Comparison of ENCODE assay signal across 14 mouse cellular contexts in the genomic region with DNA sequence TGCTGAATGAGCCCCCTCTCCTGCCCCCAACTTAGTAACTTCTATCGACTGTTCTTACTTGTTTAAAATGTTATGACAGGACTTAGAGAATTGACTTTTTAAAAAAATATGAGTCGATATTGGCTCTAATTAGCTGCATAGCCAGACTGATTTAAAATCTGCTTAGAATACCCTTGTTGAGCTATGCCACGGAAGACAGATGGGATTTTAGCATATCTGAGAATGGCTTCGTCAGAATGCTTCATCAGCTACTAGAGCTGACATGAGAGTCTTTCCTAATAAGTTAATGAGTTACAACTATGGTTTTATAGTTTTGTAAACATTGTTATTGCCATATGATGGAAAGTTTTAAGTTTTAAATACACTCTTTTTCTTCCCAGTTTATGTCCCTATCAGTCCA.
"Had no signal": no experiment of that assay in that cellular context is flagged by ENCODE, and none has a peak within 500 bp of the region (broad histone marks: within the 10 kb centered on the region; RNA-seq: fewer than 3 reads in every experiment).

No protein-coding gene starts in this region.

- DNase-seq: kidney, postnatal 4 days; lung, embryonic 14.5 days; lung, postnatal 10 days; lung, postnatal 4 days; midbrain, embryonic 14.5 days; right cerebral cortex, adult 18-20 months; right cerebral cortex, postnatal 25 days; thymus, postnatal 36 days had no signal

- H3K4me3 ChIP-seq: left cerebral cortex, adult 2 months; limb, embryonic 15.5 days; liver, embryonic 12.5 days; midbrain, embryonic 10.5 days; myocyte; neural tube, embryonic 15.5 days had no signal

- H3K9me3 ChIP-seq: limb, embryonic 15.5 days; liver, embryonic 12.5 days; midbrain, embryonic 10.5 days; neural tube, embryonic 15.5 days had no signal

- H3K9ac ChIP-seq: limb, embryonic 15.5 days; liver, embryonic 12.5 days; lung, embryonic 14.5 days; neural tube, embryonic 15.5 days had no signal

- H3K27ac ChIP-seq: left cerebral cortex, adult 2 months; limb, embryonic 15.5 days; liver, embryonic 12.5 days; neural tube, embryonic 15.5 days had no signal

- H3K36me3 ChIP-seq: limb, embryonic 15.5 days; liver, embryonic 12.5 days; midbrain, embryonic 10.5 days; neural tube, embryonic 15.5 days had no signal

- H3K27me3 ChIP-seq: limb, embryonic 15.5 days; liver, embryonic 12.5 days; neural tube, embryonic 15.5 days had no signal

- ATAC-seq: liver, embryonic 12.5 days had no signal

- H3K4me2 ChIP-seq: limb, embryonic 15.5 days; liver, embryonic 12.5 days; lung, embryonic 14.5 days; neural tube, embryonic 15.5 days had no signal
